Mouse (Mus musculus): ENCODE data around the gene Kctd13.

GRCm38 (mm10) chr7:126922624-126923060 is 6.0 kb upstream of the Kctd13 start, which contains the start of gene Tmem219:
- TF ChIP-seq CTCF (IDR thresholded peaks at IDR 0.05; ENCODE audit: borderline replicate concordance, control insufficient read depth, extremely low read depth, insufficient read depth, low read length, poor library complexity) (no peak), POLR2A (IDR thresholded peaks at IDR 0.05; ENCODE audit: control insufficient read depth, extremely low read depth, insufficient read depth, low read length, poor library complexity) (no peak)

Data from thymus, adult 2 months (tissue).